Mouse (Mus musculus) spleen, postnatal 10 days (tissue): ENCODE results near the gene Diaph3.

ENCODE experiments used
- DNase-seq, 2 experiments: peaks; one replicate each; pipeline ENCODE4 v3.0.0; 2021 to 2022; ENCODE audit warnings: low spot score in 2 of 2

The Diaph3 gene

DNA sequence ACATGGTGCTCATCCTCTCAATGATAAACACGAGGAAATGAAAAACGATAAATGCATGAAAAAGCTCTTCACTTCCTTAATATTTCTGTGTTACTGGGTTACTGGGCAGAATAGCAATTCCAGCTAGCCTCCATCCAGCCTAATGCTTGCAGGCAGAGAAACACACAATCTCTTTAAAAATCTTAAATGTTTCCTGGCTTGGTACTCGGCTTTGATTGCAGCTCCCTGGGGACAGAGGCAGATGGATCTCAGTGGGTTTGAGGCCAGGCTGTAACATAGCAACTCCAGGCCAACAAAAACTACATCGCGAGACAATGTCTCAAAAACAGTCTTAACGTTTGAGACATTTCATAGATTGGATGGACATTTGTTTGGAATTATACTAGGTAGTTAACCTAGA lies 57.1 kb downstream of the Diaph3 start:
- DNase-seq: no peak

DNA sequence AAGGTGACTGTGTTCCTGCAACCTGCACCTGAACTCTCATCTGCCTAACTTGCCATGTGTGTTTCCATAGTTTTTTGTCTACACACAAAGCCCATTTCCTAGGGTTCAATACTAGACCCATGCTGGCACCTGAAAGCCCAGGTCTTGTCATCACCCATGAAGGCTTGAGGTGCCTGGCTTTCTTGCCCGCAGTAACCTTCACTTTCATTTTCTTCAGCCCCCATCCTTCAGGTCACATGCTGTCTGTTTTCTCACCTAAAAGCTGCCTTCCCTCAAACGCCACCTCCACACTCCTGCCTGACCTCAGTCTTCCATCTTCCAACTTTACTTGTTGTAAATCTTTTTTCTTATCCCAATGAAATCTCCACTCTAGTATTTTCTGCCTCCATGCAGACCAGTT lies 61.3 kb downstream of the Diaph3 start:
- DNase-seq: no peak

- no peak for DNase-seq
These were observed 66.0 kb downstream of the Diaph3 start for GRCm38 (mm10) chr14:87075021-87075531.

DNA sequence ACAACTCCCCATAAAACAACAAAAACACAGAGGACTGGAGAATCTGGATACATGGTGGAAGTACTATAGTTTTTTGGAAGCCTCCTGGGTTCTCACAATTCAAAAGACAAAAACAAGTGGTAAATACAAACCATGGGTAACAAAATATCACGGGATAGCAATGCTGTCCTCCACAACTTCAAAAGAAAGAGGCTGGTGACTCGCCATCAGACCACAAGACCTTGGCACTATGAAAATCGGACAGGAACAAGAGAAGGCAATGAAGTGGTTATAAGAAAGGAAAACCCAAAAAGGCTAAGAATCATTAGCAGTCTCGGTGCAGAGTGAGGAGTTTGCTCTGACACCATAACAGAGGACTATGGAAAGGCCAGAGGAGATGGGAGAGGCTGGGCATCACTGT lies 76.8 kb downstream of the Diaph3 start:
- DNase-seq: no peak

DNA sequence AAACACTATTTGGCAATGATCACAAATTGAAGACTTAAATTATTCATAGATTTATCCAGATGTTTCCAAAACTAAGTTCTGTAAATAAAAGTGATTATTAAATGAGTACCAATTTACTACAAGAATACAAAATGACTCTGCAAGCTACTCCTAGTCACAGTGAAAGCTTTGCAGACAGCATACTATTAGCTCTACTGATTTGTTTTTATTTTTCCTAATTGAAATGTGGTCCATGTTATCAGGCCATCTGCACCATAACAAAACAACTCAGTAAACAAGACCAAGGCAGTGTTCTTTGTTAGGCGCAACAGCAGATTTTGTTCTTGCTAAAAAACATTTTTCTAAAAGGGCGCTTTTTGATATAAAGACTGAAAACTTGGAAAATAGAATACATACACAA lies 84.9 kb downstream of the Diaph3 start:
- DNase-seq: no peak

- DNase-seq: no peak
These were observed 89.8 kb downstream of the Diaph3 start for GRCm38 (mm10) chr14:87051187-87051586.

GRCm38 (mm10) chr14:87044401-87044806 lies 96.6 kb downstream of the Diaph3 start:
- DNase-seq: no peak

DNA sequence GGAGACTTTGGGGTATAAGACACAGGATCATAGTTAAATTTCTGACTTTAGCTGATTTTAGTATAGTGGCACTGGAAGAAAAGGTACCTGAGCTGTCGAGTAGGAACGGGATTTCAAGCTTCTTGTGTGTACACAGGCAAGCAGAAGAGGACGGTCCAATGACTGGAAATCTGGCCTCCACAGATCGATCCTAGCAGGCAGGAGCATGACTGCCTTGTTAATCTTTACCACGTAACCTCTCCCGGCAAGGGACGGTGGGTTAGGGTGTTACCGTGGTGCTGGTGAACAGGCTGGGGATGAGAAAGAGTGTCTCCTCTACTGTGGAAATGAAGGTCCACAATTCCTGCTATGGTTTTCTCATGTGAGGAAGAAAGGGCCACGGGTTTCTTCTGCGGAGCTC lies 120.8 kb downstream of the Diaph3 start:
- DNase-seq: no peak

DNA sequence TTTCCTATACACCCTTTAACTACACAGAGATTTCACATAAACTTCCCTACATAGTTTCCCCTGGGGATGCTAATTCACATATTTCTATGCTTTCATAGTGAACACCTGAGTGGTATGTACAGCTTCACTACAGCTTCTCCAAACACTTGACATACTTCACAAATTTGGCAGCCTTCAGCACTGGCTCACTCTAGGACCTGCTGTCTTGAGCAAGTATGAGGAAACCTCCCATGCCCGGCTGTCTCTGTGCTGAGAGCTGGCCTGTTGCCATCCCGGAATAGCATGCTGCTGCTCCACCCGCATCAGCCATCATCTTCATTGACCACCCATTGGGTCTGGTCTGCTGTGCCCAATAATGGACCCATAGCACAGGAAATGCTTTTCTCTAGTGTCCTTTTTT lies 121.3 kb downstream of the Diaph3 start:
- no peak for DNase-seq

DNA sequence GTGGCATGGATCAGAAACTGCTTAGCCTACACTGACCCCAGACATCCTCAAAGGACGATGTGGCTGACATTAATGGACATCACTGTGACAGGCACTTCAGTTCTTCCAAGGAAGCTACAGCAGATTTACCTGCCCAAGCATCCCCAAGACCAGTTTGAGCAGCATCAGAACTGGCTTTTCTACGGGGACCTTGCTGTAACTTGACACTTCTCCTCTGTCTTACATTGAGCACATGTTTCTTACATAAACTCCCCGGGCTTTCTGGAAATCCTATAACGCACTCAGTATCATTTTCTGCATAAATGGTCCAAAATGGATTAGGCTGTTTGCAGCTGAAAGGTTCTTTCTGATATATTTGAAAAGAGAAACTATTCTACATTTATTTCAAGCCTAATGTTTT lies 143.7 kb downstream of the Diaph3 start:
- no peak for DNase-seq

- DNase-seq: no peak
These were observed 189.9 kb downstream of the Diaph3 start for GRCm38 (mm10) chr14:86951169-86951568.

GRCm38 (mm10) chr14:86937953-86938352 lies 203.1 kb downstream of the Diaph3 start:
- no peak for DNase-seq

- DNase-seq: no peak
These were observed 204.6 kb downstream of the Diaph3 start for GRCm38 (mm10) chr14:86936424-86936823.

DNA sequence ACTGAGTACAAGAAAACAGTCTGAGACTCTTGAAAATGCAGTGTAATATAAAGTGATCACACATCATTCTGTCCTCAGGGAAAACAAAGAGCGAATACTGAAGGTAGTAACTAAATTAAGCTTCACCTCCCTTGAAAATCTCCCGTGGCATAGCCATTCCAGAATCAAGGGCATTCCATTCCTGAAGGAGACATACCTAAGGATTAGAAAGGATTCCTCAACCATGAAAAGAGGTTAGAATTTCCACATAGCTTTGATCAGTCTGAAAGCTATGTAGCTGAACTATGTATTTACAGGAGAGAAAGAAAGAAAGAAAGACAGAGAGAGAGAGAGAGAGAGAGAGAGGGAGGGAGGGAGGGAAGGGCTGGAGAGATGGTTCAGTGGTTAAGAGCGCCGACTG lies 210.3 kb downstream of the Diaph3 start:
- no peak for DNase-seq

GRCm38 (mm10) chr14:86926827-86927226 lies 214.2 kb downstream of the Diaph3 start:
- DNase-seq: no peak

DNA sequence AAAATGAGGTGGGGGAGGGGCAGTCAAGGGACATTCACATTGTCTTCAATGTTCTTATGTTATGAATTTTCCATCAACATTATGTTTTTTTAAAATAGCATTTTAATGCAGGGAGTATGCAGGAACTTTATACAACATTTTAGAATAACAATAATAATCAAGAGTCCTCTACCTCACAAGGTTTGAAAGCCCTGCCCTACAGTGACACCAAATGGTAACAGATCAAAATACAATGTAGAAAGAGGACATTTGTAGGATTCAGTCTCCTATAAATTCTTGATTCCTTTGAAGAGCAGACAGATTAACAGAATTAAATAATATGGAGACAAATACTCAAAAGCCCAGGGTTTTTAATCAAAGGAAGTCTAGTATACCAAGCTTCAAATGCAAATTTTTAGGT lies 242.1 kb downstream of the Diaph3 start:
- DNase-seq: no peak

GRCm38 (mm10) chr14:86889070-86889804 lies 251.8 kb downstream of the Diaph3 start:
- DNase-seq: no peak

DNA sequence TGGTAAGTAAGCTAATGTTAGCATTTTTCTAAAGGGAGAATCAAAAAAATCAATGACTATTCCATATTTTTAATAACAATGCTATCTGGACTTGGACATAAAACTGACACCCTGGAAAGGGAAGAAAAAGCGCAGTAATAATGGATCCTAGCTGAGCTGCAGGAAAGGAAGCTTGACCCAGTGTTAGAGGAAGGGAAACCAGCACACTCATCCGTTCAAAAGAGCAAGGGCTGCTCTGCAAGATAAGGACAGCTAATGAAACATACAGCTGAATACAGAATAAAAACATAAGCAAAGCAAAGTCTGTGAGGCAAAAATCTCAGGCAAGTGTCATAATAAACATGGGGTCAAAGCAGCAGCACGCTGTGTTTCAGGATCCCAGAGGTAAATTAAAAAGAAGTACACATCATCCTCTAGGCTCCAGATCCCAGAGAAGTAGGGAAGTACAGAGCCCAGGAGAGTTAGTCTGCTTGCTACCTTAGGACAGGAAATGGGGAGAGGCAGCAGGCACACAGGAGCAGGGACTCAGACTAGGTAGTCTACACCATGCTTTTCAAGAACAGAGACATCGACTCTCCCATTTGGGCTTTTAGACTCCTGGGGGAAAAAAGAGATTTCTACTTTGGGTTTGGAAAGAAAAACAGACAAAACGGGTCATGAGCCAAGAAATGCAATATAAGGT lies 255.5 kb downstream of the Diaph3 start:
- no peak for DNase-seq

DNA sequence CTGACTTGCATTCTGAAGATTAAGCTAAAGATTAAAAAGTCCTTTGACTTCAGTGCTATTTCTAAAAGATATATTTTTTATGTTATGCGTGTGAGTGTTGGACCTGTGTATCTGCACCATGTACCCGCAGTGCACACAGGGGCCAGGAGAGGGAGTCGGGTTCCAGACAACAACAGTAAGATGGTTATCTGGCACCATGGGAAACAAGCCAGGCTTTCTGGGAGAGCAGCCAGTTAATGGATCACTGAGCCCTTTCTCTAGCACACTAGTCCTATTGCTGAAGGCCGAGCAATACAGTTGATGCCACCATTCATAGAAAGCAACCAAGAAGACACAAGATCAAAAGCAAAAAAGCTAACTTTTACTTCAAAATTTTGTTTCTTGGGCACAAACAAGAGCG lies 271.5 kb downstream of the Diaph3 start:
- peak in 1 of 2 experiments; percentile 22 for DNase-seq

- DNase-seq: no peak
These were observed 273.9 kb downstream of the Diaph3 start for GRCm38 (mm10) chr14:86867143-86867542.

DNA sequence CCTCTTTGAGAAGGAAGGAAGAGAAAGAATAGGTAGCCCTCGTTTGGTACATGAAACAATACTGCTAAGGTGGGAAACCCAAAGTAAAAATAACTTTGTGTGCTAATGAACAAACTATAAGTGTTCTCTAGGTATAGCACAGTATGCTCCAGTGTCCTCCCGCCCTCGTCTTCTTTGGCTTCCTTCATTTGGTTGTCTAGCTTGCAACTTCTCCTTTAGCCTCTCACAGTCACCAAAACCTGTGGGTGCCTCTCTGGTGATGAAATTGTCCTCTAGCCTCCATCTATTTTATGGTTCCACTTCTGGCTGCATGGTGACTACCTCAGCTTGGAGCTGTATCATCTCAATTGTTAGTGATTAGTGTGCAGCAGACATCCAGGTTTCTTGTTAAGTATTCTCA lies 277.0 kb downstream of the Diaph3 start:
- no peak for DNase-seq

- no peak for DNase-seq
These were observed 279.6 kb downstream of the Diaph3 start for GRCm38 (mm10) chr14:86861277-86861946.
